Mouse (Mus musculus): ENCODE measurements around the gene Sec24c.
"Not testable (repeated sequence)": the region's sequence is repeated elsewhere in the genome, so short reads cannot be mapped to it uniquely, and the experiment has no call there.

The Sec24c gene

DNA sequence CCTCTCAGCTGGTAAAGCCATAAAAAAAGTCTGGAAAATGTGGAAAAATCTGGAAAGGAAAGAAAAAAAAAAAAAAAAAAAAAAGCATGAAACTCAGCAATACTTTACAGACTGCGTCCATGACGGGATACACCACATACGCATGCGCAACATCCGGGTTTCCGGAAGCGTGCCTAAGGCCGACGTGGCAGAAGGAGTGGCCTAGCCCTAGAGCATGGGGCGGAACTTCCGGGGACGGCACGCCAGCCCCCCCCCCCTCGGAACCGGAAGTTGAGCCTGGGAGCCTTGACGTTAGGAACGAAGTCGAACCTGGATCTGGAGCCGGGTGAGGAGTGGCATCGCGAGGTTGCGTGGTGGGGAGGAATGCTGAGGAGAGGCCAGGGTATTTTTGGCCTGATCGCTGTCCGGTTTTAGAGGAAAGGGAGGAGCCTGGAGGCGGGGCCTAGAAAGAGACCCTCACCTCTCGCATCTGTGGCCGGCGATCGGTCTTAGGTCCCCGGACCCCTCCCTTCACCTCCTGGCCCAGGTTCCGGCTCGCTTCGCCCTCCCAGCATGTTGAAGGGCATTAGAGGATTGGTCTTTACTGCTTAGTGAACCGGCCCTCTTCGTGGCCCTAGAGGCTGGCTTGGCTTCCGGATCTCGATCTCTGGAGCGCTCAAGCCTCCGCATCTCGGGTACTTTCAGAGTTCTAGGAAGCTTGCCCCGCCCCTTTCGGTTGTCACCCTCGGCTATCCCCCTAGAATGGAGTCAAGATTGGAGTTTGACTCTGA, at the start of gene Sec24c:
Gene Sec24c (plus strand): TSS at position 245 of the 770 bp plus-strand sequence.
- DNase-seq (ENCODE audit: extremely low read depth, insufficient read length, low spot score) = peak; percentile 96

DNA sequence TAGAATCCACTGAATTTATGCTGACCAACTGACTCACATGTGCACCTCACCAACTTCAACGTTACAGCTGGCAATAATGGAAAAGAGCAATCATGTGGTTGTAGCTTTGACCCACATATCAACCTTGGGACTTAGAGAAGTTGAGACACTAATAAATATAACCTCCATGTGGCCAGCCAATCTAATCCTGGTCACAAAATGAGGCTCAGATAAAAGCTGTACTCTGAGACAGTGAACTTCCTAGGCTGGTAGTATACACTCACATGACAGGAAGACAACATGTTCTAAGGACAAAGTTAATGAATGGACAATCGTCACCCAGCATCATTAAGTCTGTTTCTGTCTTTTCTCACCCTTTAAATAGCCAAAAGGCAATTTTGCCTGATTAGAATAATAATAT, 47.7 kb upstream of the Sec24c start:
- no peak for DNase-seq (ENCODE audit: extremely low read depth, insufficient read length, low spot score)

DNA sequence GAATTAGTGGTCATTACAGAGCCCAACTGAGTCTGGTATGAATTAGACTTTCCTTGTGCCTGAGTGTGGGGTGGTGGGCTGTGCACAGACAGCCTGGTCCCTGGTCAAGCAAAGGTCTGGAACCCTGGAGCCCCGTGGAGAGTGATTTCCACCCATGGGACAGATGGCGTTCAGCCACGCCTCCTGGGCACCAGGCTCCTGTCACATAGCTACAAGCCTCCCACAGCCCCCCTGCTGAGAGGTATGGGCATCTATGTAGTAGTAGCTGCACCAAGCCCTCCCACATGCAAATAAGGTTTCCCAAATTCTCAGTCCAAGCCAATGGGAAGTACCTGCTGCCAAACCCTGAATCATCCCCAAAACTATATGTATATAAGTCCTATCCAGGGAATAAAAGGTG, 47.1 kb upstream of the Sec24c start:
- DNase-seq (ENCODE audit: extremely low read depth, insufficient read length, low spot score) = no peak

DNA sequence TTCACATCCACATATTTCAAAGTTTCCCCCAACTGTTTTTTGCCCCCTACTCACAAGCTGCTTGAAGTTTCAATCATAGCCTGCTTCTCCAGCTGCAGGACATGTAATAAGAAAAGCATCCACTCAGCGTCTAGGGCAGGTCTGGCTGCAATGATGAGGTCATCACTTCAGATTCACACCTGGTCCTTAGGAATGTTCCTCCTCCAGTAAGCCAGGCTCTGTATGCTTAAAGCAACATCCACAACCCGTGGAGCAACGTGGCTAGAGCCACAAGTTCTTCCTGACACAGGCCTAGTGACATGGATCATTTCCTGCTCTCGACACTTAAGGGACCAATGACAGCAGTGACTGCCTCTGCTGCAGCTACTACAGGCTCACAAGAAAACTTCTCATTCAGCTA, 42.9 kb upstream of the Sec24c start:
- DNase-seq (ENCODE audit: extremely low read depth, insufficient read length, low spot score) = no peak

DNA sequence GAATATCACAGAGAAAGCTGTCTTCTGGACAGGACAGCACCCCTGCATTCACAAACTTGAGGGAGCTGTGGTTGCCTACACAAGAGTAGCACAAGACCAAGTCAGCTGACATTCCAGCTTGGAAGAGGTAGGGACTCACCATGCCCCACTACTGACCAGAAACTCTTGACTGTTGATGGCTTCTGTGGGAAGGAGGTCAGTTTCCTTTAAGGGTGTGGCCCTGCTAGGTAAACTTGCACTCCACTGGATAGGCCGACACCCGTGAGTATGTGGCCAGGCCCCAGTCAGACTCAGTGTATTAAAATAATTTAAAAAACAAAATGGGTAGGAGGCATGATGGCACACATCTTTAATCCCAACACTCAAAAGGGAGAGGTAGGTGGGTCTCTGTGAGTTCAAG, 38.6 kb upstream of the Sec24c start:
- DNase-seq (ENCODE audit: extremely low read depth, insufficient read length, low spot score) = no peak

DNA sequence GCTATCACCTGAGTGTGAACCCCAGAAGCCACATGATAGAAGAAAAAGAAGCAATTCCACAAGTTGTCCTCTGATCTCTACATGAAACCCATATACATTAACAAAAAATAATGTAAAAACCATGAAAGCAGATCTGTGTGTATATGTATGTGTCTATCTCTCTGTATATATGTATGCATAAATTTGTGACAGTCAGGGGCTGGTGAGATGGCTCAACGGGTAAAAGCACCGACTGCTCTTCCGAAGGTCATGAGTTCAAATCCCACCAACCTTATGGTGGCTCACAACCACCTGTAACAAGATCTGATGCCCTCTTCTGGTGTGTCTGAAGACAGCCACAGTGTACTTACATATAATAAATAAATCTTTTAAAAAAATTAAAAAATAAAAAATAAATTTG, 37.1 kb upstream of the Sec24c start:
- not testable (repeated sequence) for DNase-seq (ENCODE audit: extremely low read depth, insufficient read length, low spot score)

DNA sequence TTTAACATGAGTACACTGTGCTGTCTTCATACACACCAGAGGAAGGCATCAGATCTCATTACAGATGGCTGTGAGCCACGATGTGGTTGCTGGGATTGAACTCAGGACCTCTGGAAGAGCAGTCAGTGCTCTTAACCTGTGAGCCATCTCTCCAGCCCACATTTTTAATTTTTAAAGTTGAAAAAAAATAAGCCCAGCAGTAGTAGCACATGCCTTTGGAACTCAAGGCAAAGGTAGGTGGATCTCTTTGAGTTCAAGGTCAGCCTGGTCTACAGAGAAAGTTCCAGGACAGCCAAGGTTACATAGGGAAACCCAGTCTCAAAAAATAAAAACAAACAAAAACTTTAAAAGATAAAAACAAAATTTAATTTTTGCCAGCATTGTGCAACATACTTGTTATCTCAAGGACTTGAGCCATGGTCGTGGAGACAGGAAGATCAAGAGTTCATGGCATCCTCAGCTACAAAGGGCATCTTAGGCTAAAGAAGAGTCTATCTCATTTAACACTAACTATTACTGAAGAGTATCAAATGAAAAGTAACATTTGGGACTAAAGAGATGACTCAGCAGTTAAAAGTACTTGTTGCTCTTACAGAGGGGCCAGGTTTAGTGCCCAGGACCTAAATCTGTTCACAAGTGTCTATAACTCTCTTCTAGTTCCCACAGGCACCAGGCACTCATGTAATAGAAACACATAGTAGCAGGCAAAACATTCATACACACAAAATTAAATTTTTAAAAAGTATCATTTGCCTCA, 36.1 kb upstream of the Sec24c start:
- no peak for DNase-seq (ENCODE audit: extremely low read depth, insufficient read length, low spot score)

DNA sequence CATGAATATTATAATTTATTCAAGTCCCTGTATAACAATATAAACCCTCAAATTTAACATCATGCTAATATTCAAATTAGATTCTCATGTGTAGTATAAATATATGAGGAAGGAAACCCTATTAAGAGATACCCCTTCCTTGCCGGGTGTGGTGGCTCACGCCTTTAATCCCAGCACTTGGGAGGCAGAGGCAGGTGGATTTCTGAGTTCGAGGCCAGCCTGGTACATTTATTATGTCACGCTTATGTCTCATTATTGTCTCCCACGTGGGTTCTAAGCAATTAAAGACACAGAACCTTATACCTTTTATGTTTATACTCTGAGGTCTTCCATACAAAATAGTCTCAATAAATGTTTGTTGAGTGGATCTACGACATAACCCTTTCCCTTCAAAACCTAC, 35.4 kb upstream of the Sec24c start:
- no peak for DNase-seq (ENCODE audit: extremely low read depth, insufficient read length, low spot score)

DNA sequence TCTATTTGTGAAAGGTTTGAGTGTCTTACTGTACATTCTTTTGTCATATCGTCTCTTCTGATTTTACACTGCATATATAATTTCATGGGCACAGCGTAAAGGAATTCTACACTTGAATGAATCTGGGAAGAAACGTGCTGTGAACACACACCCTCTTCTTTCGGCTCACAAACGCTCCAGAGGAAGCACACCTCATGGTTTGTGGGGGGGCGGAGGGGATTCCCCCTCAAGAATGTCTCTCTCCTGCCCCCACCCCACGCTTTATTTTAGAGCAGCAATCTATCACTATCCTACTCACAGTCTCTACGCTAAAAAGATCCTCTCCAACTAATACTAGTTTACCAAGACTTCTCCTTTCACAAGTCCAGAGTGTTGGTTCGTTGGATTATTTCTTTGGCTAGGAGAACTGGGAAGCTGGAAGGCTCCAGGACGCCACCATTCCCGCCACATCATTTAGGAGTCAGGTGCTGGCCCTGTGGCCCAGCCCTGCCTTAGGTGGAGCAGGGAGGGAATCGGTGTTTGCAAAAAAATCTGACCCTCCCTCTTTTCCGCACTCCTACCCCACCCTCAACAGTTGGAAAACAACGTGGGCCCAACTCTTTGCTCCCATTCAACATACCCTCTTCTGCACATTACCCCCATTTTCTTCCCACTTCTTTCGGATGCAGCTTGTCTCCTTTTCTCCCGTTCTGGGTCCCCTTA, 34.0 kb upstream of the Sec24c start:
- DNase-seq (ENCODE audit: extremely low read depth, insufficient read length, low spot score) = no peak

DNA sequence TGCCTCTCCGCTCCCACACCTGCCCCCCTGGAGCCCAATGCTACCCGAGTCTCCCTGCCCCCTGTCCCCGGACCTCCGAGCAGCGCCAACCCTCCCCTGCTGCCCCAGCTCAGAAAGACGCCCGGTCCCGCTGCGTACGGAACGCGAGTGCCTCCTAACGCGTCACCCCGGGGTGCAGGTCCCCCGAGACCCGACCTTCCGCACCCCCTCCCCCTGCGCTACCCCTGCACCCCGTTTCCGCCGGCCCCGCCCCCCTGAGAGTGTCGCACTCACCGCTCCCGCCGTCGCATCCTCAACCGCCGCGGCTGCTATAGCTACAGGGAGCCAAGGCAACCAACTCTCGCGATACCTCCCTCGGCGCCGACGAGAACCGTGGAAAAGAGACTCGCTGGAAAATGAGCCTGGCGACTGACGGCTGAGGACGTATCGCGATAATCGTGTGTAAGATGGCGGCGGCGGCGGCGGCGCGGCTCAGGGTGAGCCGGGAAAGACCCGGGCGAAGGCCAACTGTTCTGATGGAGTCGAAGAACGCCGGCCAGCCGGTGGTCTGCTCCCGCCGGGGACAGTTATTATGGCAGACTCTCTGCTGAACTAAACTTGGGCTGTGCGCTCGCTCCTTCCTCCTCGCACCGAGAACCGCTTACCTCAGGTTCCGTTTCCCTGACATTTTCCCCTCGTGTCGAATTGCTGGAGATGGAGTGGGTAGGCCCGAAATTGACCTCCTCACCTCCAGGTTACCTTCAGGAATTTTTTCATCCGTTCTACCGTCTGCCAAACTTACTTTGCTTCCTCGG, 33.3 kb upstream of the Sec24c start, which contains the start of gene Usp54:
Gene Usp54 (minus strand): TSS at position 420 of the 794 bp plus-strand sequence.
- DNase-seq (ENCODE audit: extremely low read depth, insufficient read length, low spot score) = peak; percentile 88

DNA sequence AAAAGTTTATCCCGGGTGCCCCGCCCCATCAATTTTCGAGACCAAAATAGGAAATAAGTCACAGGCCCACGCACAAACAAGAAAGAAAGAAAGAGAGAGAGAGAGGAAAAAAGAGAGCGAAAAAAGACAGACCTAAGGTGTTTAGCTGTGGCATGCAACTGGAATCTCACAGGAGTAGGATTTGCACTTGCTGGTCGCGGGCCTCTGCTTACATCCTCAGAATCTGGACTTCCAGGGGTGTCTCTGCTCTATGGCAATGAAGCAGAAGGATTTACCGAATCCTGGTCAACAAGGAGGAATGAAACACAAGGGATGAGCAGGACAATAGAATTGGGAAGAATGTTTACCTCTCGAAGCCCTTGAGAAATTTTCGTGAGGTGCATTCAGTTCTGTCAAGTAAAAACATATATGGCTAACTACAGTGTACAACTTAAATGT, 32.7 kb upstream of the Sec24c start:
- DNase-seq (ENCODE audit: extremely low read depth, insufficient read length, low spot score) = no peak

DNA sequence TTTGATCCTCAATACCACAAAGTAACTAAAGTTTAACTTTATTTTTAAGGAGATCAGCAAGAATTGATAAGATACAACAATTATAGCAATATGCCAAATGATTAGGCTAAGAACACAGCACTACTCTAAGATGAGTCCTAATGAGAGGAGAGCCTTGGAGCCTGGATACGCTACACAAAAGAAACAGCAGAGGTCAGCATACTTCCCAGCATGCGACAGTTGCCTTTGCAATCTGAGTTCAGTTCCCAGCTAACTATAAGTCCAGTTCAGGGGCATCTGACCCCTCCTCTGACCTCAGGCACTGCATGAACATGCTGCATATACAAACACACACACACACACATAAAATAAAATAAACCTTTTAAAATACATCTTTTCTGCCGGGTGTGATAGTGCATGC, 28.6 kb upstream of the Sec24c start:
- DNase-seq (ENCODE audit: extremely low read depth, insufficient read length, low spot score) = no peak

DNA sequence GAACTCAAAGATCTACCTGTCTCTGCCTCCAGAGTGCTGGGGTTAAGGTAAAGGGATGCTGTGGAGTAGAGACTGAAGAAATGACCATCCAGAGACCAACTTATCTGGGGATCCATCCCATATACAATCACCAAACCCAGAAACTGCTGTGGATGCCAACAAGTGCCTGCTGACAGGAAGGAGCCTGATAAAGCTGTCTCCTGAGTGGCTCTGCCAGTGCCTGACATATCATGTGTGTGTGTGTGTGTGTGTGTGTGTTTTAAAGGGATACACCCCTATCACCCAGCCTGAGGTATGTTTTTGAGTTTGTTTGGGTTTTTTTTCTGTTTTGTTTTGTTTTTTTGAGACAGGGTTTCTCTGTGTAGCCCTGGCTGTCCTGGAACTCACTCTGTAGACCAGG, 27.7 kb upstream of the Sec24c start:
- DNase-seq (ENCODE audit: extremely low read depth, insufficient read length, low spot score) = no peak

DNA sequence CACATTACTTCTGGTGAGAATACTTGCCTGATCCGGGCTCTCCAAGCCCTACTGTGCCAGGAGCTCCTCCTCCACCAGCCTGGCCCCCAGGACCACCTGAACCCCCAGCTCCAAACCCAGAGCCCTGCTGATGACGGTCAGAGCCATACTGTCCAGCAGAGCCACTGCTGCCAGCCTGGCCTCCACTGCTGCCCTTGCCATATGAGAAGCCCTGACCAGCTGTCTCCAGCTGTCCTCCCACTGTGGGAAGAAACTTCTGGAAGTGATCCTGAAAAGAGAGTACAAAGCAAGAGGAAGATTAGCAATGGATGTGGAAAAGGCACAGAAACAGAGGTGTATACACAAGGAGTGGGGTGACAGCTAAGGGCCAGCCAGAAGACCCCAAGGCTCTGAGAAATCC, 23.1 kb upstream of the Sec24c start:
- DNase-seq (ENCODE audit: extremely low read depth, insufficient read length, low spot score) = no peak

DNA sequence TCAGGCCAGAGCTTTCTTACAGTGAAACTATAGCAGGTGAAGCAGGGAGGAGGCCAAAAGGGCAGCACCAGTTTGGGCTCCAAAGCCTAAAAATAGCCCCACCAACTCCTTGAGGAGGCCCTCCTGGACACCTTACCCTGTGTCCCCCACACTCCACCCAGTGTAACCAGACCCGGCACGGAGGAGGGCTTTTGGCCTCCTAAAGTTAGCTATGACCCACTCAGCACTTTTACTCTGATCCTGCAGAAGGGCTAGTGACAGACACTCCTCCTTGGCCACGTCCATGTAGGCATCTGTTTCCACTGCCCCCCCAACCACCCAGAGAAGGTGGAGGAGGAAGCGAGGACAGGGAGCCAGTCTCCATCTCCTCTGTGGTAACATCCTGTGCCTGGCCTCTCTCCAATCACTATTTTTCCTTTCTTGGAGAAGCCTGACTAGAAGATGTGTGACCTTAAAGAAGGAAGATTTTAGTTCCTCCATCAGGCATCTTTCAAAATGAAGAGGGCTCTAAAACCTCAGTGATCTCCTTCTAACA, 22.3 kb upstream of the Sec24c start:
- DNase-seq (ENCODE audit: extremely low read depth, insufficient read length, low spot score) = no peak

DNA sequence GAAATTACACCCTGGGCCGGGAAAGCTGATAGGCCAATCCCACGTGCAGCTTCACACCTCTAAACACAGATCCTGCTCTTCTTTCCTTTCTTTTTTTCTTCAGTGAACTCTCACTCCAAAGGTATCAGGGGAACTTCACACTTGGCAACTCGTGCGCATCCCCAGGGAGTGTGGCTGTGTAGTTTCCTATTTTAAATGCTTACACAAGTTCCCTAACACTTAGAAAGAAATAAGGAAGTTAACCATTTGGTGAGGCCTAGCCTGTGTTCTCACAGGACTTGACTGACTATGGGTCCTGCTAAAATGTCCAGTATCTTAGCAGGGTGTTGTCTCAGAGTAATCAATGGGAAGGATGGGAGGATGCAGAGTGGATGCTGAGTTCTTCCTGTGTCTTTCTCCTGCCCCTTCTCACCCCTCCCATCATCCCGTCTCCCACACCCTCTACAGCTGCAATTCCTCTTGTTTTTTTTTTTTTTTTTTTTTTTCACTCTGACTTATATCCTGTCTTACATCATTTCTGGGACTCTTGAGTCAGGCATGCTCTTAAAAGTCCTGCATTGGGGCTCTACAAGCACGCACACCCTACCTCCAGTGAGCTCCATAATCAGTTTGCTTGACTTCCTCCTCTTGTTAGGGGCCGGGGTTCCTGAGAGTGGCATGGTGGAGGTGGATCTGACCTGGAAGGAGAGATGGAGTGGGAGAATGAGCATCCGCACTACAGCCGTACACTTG, 19.3 kb upstream of the Sec24c start:
- peak; percentile 18 for DNase-seq (ENCODE audit: extremely low read depth, insufficient read length, low spot score)

DNA sequence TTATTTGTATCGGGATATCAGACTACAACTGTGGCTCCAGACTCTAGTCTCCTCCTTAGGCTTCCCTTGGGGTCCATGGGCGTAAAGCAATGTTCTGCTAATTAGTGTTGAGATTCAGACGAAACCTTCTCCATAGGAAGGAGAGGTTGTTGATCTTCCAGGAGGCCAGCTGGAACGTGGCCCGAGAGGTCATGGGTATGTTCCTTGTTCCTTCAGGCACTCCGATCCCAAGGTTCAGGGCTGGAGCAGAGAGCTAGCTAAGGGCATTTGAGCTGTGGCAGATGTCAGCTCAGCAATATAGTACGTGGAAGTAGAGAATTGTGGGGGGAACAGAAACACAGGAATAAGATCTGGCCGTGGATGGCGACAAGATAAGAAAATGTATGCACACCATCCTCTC, 18.4 kb upstream of the Sec24c start:
- no peak for DNase-seq (ENCODE audit: extremely low read depth, insufficient read length, low spot score)

DNA sequence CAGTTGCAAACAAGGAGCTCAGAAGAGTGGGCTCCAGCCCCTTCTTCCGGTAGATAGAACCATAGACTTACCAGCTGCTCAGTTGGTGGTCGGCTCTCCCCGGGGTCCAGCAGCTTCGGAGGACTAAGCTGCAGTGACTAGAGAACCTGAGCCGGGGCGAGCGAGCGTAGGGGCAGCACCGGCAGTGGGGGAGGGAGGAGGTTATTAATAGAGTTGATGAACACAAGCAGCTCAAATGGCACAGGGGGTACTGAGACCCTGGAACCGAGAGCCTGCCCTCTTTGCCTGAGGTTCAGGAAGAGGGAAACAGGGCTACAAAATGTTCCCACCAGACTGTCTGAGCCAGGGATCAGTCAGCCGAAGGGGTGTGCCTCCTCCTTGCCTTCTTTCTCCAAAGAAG, 17.7 kb upstream of the Sec24c start, which contains the start of gene Myoz1:
Gene Myoz1 (minus strand): TSS at position 180 of the 400 bp plus-strand sequence.
- no peak for DNase-seq (ENCODE audit: extremely low read depth, insufficient read length, low spot score)

DNA sequence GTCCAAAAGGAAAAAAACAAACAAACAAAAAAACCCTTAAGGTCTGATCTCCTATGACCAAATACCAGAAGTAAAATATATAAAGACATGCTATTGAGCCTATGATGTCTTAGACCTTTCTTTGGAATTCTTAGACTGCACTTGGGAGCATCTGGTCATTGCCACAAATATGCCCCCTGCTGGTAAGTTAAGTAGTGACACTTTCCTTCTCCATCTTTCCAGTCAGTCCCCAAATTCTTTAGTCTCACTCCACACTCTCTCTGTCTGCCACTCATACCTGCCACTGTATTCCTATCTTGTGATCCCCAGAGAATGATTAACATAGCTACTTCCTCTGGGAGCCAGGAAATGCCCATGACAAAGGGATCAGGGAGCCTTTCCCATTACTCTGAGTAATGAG, 15.8 kb upstream of the Sec24c start:
- no peak for DNase-seq (ENCODE audit: extremely low read depth, insufficient read length, low spot score)

DNA sequence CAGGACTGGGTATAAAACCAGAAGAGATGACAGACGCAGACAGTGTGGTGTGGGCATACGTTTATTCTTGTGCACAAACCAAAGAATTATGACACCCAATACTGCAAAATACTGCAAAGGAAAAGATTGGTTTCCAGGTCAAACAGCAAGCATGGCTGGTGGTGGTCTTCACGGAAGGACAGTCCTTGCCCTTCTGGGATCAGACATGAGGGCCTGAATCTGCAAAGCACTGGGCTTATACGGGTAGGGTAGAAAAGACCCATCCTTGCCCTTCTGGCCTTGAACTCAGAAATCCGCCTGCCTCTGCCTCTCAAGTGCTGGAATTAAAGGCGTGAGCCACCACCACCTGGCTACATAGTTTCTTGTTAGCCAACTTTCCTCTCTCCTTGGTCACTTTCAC, 15.2 kb upstream of the Sec24c start:
- DNase-seq (ENCODE audit: extremely low read depth, insufficient read length, low spot score) = no peak

Data from 3134 (cell line).